Mouse (Mus musculus) bone marrow, adult 2 months (tissue): ENCODE measurements at regions not wholly inside any gene's neighbourhood (a gene's known extent, or its start where the extent isn't known, plus 50 kb on each side); places are given as distances from the start of the nearest gene placed in this dataset.

Experiments
- CTCF ChIP-seq: fragments of 200-500 bp; IDR thresholded peaks from 2 replicates; pipeline ENCODE4 v1.5.1; 2011; ENCODE audit warnings: low read length, control low read depth; ENCODE audit not compliant: control insufficient read depth, insufficient read depth
- POLR2A ChIP-seq: fragments of 200-500 bp; IDR thresholded peaks from 2 replicates; pipeline ENCODE4 v1.6.1; 2011; ENCODE audit warnings: low read depth, mild to moderate bottlenecking, control low read depth, low read length, borderline replicate concordance; ENCODE audit not compliant: control insufficient read depth

GRCm38 (mm10) chr12:97915026-97915425 lies 344.2 kb downstream of the Galc start:
- TF ChIP-seq POLR2A: no peak
- TF ChIP-seq CTCF: no peak
